Mouse (Mus musculus): Measurements from ENCODE around the gene Pclaf.

Pclaf gene

DNA sequence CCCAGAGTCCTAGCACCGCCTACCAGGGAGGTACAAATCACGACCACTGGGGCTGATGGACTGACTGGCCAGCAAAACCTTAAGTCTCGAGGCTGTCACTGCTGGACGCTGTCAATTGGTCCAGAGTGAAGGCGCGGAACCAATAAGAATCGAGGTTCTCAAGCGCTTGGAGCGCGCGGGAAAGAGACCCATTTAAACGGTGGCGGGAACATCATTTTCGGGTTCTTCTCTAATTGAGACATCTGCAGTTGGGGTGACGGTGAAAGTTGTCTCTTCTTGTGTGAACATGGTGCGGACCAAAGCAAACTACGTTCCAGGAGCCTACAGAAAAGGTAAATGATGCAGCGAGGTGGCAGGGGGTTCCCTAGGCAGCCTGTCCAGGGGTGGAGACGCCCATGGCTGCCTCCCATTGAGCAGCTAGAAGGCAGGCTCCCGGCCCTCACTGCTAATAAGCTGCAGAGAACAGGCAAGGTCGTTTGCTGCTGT lies at the start of gene Pclaf:
Pclaf (plus strand) TSS at position 95 of the 486 bp plus-strand sequence.
- peak; percentile 84 for DNase-seq

DNA sequence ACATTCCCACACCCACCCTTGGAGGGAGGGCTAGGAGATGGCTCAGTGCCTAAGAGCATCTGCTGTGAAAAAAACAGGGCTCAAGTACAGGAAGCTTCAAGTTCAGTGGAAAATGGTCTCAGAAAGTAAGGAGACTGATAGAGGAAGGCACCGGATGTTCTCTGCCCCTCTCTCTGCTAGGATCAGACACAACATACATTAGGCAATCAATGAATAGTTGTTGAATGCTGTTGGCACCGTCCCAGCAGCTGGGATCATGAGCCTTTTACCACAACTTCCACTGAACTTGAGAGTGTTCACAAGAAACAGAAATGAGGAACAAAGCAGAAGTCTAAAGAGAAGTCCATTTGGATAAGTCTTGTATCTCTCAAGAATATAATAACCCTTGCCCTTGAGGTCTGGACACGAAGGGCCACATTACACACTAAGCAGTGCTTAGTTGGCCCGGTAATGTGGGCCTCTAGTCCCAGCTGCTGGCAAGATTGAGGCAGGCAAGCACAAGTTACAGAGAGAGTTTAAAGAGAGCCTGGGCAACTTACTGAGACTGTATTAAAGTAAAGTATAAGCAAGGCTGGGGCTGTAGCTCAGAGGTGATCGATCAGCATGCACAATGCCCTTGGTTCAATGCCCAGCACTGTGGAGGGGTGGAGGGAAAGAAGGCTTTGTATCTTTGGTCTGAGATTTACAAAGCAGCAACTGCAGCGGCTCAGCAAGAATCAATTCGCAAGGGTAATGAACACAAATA lies 45.4 kb upstream of the Pclaf start:
- peak; percentile 74 for DNase-seq

DNA sequence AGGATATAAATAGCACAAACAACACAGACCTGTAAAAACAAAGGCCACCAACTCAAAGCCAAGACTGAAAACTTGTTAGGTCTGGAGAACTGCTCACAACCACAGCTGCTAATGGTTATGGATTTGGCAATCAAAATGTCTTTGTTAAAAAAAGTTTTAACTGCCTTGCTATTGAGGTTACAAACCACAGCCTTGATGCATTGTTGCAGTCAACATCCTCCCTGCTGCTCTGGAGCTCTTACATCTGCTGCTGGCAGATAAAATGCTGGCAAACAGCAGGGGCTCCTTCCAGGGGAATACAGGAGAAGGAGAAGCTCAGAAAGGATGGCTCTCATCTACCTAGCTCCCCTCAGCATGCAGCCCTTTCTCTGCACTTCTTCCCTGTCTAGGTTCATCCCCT lies 41.9 kb upstream of the Pclaf start:
- DNase-seq = no peak

DNA sequence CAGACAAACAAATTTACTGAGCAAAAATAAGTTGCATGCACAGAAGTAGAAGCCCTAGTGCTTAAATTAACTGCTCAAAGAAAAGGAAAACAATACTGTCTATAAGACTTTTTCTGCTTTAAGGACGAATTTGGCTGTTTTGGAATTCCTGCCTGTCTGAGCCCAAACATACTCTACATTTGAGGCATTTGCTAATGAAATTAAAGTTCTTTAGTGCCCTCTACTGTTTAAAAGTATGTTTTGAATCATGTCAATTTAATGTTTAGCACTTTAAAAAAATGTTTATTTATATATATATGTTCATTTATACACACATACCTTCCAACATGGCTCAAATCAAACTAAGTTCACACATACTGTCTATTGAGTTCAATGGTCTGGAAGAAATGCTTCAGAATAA lies 39.8 kb upstream of the Pclaf start:
- no peak for DNase-seq

DNA sequence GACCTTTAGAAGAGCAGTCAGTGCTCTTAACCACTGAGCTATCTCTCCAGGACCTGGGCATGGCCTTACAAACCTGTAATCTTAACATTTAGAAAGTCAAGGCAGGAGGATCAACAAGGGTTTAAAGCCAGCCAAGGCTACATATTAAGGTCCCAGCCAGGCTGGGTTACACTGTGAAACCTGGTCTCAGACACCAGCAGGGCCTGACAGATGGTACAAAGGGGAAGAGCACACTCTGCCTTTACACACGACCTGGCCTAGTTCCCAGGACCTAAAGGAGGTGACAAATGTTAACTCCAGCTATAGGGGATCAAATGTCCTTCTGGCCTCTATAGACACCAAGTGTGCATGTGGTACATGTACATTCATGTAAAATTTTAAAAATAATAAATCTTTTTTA lies 30.4 kb upstream of the Pclaf start:
- DNase-seq = no peak

DNA sequence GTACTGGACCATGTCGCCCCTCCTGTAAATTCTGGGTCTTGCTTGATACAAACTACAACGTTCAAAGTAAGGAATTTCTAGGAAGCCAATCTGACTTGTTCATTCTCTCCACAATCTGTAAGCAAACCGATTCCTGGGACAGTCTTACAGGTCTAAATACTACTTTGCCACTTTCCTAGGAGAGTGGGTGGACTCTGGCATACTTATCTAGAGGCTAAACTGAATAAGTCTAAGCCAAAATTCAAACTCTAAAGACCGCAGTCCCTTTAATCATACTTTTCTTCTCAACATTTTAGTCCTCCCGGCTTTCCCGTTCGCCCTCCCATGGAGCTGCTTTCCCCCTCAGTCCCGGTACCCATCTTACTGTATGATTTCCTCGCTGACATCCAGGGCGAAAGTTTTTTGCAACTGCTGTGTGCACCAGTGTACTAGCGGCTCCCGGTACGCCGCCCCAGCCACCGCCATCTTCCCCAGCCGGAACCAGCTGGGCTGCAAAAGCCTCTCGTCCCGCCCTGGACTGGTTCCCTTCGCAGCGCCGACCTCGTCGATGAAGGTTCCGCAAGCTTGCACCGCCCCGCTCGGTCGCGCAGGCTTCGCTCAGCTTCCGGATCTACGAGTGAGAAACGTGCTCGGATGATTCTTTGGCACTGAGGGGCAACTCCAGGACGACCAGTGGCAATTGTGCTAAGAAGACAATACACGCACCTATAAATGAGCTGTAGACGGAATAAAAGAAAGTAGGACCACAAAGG lies 5.3 kb upstream of the Pclaf start:
- DNase-seq = peak; percentile 93

DNA sequence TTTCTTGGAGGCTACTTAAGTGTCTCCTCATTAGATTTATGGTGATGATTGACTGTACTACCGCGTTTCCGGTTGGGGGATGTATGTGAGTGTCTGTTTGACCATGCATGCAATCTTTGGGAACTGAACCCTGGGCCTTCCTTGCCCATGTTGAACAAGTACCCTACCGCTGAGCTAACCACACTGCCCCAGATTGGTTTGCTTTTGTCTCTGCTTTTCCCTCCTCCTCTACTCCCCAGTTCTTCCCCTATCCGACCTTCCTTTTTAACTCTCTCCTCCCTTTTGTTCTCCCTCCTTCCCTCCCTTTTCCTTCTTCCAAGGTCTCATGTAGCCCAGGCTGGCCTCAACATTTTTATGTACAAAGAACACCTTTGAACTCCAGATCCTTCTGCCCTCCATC lies 1.1 kb downstream of the Pclaf start:
- DNase-seq = no peak

DNA sequence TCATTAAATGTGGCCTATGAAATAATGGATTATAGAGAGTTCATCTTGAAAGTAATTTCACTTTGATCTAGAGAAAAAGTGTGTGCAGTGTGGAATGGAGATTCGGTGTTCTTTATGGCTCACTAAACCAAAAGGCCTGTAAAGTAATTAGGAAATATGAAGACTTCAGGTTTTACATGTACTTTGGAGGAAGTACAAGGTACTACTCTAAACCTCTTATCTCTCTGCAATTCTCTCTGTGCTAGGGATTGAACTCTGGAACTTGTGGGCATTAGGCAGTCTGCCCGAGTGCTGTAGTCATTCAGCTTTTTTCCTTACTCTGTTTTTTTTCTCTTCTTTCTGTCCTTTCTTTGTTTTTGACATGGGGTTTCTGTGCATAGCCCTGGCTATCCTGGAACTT lies 6.9 kb downstream of the Pclaf start:
- no peak for DNase-seq

DNA sequence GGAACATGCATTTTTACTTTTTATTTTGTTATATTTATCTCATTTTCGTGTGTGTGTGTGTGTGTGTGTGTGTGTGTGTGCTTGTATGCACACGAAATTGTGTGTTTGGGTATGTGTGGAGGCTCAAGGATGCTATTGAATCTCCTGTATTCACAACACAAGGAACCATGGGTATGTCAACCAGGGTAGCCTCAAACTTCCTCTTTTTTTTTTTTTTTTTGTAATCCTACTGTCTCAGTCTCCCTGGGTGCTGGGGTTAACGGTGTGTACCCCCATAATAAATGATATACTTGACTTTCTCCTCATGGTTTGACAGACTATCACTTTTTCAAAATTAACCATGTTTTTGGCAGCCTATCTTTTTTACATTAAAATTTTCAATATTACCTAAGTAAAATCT lies 12.8 kb downstream of the Pclaf start:
- no peak for DNase-seq

DNA sequence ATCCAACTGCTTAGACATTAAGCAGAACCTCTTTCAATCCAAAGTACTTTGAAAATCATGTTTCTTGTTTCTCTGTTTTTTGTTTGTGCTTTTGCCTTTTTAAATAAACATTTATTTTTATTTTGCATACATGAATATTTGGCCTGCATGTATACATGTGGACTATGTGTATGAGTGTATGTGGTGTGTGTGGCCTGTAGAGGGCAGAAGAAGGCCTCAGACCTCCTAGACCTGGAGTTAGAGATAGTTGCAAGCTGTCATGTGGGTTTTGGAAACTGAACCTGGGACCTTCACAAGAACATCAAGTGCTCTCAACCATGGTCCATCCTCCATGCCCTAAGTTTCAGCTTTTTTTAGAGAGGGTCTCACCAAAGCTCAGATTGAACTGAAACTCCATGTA lies 13.4 kb downstream of the Pclaf start:
- DNase-seq = peak; percentile 5

DNA sequence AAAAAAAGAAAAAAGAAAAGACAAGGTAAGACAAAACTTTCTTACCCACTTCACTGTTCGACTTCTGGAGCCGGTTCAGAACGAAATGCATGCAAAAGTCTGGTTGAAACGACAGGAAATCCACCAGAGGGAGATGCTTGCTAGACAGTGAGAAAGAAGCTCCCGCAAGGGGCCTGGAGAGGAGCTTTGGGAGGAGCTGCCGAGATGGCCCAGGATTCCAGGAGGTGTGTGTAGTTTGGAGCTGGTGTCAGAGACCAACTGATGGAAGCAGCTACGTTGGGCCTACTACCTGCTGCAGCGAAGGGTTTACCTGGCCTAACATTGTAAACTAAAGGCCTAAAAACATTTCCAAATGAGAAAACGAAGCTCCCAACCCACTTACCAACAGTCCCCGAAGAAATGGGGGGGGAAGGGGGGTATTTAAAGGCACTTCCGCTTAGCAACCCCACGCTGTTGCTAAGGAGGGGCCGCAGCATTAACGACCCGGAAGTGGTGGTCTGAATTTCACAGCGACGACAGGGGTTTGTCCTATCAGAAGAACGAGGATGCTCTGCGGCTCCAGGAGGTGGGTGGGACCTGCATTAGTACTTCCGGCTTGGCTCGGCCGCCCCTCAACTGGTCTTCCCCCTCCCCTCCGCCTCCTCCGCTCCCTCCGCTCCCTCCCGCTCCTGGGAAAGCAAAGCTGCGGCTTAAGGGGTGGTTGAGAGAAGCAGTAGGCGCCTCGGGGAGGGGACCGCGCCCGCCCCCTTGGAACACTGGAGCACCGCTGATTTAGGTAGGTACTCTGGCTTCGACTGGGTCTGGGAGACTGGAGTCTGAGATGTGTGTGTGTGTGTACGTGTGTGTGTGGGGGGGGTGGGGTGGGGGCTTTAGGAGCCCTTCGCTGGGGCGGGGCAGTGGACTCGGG lies 18.6 kb downstream of the Pclaf start, which contains the start of the genes Trip4 and Csnk1g1:
Trip4 (minus strand) TSS at position 401 of the 907 bp plus-strand sequence.
Csnk1g1 (plus strand) TSS at position 531 of the 907 bp plus-strand sequence.
- peak; percentile 99 for DNase-seq

DNA sequence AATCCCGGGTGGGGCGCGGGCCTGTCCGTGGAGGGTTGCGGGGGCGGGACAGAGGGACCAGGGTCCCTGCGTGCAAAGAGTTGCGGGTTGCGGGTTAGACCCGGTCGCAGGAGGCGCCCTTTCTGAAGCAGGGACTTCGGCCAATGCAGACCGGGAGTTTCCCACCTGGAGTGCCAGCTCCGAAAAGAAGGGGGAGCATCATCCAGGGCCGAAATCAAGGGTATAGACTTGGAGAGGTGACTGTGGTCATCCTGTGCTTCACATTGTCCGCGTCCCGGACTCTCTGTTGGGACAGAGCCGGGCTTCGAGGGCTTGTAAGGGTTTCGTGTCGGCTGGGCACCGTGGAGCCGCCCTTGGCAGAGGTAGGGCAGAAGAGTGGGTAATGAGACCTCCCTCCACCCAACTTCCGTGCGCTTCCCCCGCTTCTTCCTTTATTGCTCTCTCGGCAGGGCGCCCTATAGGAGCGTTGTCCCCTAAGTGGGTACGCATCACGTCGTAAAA lies 19.3 kb downstream of the Pclaf start:
- DNase-seq = peak; percentile 61

DNA sequence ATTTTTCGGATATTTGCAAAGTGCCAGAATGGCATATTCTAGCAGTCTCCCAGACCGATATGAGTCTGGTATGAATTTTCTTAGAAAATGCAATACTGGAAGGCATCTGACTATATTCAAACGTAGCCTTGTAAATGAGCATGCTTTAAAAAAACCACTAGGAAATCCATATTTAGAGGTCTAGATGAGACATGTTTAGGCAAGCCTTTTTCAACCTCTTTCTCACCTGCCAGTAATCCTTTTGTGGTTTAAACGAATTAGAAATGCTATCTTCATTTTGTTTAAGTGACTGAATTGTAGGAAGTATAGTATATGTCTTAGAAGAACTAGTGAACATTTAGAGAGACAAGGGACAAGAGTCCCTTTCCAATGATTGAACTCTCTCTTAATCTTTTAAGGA lies 19.8 kb downstream of the Pclaf start:
- DNase-seq = no peak

DNA sequence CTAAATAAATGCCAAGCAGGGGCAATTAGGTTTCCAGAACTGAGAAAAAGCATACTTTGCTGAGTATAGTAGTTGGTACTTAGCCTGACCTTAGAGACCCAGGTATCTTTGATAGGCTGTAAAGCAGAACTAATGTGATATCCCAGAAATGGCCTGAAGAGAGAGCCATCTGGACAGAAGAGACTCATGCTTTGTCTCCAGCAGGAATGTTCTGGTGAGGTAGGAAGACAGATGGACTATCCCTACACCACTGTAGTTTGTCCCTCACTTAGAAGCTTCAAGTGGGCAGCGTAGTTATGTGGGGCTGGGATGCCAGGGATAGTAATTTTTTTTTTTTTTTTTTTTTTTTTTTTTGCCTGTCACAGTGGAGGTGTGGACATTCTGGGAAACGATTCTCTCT lies 23.9 kb downstream of the Pclaf start:
- DNase-seq = no peak

DNA sequence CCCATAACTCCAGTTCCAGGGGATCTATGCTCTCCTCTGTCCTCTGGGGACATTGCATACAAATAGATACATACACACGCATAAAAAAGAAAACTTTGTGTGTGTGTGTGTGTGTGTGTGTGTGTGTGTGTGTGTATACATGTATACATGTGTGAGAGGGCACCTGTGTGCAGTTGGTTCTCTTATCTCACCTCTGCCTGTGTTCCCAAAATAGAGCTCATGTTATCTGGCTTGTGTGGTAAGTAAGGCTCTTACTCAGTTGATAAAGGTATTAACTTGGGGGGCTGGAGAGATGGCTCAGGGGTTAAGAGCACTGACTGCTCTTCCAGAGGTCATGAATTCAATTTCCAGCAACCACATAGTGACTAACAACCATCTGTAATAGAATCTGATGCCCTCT lies 27.0 kb downstream of the Pclaf start:
- no peak for DNase-seq

DNA sequence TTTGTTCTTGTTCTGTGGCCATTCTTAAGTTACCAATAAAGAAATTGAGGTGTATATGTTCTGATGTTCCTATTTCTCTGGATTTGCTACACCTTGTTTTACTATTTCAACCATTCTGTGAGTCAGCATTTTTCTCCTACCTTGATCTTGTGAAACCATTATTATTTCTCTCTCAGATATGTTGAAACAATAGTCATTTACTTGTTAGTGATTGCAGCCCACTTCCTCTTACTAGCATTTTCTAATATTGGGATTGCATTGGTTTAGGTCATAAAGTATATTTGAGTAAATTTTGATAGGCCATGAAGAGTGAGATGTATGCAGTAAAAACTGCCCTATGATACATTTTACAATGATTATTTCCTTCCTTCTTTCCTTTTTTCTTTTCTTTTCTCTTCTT lies 38.4 kb downstream of the Pclaf start:
- DNase-seq = no peak

DNA sequence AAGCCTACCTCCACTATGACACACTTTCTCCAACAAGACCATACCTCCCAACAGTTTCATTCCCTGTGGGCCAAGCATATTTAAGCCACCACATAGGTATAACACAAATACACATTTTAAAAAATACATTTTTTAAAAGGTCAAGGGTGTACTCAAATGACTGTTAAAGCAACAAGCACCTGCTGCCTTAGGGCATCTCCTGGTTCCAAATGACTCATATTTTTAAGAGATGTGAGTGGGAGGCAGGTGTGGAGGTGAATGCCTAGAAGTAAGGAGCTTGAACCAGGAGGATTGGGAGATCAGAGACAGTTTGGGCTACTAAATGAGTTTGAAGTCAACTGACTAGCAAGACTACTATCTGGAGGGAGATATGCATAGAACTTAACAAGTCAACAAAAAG lies 39.8 kb downstream of the Pclaf start:
- no peak for DNase-seq

DNA sequence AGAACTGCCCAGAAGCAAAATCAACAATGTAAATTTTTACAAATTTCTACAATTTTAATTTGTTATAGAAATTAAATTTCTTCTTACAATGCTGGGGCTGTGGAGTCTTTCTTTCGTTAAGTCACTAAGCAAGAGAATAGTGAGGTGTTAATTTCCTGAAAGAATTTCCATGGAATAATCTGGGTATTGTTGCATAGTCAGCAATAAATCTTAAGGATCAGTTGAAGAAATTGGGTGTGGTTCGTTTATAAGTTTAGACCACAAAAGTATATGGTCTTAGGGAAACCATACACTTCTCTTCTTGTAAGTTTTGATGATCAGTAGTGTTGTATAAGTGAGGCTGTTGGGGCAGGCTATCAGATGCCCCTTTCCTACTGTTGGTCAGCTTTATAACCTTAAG lies 47.5 kb downstream of the Pclaf start:
- DNase-seq = no peak

DNA sequence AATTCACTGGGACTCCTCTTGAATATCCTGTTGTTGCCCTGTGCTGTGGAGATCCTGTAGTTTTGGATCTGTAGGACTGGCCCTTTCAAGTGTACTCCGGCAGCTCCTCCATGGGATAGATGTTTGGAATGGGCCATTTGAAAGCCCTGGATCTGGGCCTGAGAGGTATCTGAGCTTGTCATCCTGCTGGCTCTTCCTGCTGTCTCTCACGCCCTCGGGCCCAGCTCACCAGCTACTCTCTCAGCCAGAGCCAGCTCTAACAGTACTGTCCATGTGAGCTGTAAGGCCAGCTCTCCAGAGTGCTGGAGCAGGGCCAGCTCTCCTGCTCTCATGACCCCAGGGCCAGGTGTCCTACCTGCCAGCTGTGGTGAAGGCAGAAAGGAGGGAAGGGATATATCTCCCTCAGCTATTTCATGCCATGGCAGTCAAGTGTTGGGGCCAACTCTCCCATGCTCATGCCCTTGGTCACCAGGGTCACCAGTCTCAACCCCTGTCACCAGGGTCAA lies 61.1 kb downstream of the Pclaf start:
- no peak for DNase-seq

Measured in lung, postnatal 36 days (tissue).